Mouse (Mus musculus) lung, postnatal 0 days (tissue): ENCODE measurements around the gene Rgmb.

Experiments used
- CTCF ChIP-seq: IDR thresholded peaks from 2 replicates; pipeline ENCODE4 v1.5.1; 2016; ENCODE audit warnings: antibody characterized with exemption, mild to moderate bottlenecking
- EP300 ChIP-seq: IDR thresholded peaks from 2 replicates; pipeline ENCODE4 v1.6.1; 2016; ENCODE audit warnings: antibody characterized with exemption, mild to moderate bottlenecking, control low read depth

DNA sequence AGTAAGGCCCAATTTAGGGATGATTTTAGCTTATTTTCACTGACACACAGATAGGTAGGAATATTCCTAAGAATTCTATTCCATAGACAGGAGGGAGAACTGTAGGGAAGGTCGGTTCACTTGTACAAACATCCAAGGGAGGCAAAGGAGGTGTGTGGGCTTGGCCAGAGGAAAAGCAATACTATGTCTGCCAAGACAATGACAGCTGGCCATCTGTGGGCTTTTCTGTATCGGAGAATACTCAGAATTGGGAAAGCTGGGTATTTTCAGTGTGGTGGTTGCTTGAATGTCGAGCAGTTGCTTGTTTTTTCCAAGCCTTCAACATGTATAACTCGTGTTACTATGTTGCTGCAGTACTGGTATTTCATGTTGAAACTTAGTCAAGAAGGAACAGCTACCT, 31.5 kb upstream of the Rgmb start:
- TF ChIP-seq CTCF (no peak), EP300 (no peak)
